Mouse (Mus musculus): ENCODE data around the gene Defb20. TPM values are rescaled to one million over a fixed set of nuclear protein-coding genes. Genes with fewer than 3 reads are reported as not detected.

Gene Defb20
- polyA plus RNA-seq, 1 experiment from 2014 or later = not detected

DNA sequence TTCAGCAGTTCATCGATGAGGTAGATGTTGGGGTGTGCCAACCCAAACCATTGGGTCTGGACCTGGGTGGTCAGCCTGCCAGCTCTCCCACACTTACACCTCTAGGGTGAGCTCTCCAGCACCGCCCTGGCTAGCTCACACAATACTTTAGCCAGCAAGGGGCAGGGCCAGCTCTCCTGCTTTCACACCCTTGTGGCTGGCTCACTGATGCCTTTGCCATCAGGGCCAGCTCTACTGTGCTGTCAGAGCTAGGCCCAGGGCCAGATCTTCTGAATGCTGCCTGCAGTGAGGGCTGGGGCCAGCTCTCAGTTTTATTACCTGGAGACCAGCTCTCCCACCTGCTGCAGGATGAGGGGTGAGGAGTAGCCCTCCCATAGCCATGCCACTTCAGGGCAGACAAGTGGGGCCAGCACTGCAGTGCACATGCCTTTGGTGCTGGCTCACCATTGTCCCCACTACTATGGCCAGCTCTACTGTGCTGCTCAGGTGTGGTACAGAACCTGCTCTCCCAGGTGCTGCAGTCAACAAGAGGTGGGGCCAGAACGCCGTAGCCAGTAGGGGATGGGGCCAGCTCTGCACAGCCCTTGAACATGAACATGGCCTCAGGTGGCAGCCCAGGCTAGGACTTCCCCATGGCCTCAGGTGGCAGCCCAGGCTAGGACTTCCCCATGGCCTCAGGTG, 24.6 kb upstream of the Defb20 start:
- WGBS = 71% methylated on average over 4 of the region's 4 CpGs
- no peaks in the 10 kb centered on the region for H3K36me3 ChIP-seq (replicated peaks)
- H3K4me3 ChIP-seq = no peak overlapping the region
- H3K27ac ChIP-seq (replicated peaks) = no peak overlapping the region
- 0 out of 2 replicates have a peak, but pooled peaks cover 3% of the 10 kb centered on the region for H3K27me3 ChIP-seq (replicated peaks; ENCODE audit: low read depth, poor library complexity, severe bottlenecking)
- no peaks in the 10 kb centered on the region for H3K9me3 ChIP-seq
- H3K4me1 ChIP-seq = peaks cover 17% of the 10 kb centered on the region
- peak; percentile 6 for DNase-seq (ENCODE audit: low spot score)

GRCm38 (mm10) chr2:152459241-152459640, 17.6 kb upstream of the Defb20 start:
- Histone ChIP-seq H3K27ac (replicated peaks) (no peak overlapping the region), H3K9me3 (no peaks in the 10 kb centered on the region), H3K27me3 (replicated peaks; ENCODE audit: low read depth, poor library complexity, severe bottlenecking) (0 out of 2 replicates have a peak, but pooled peaks cover 3% of the 10 kb centered on the region), H3K36me3 (replicated peaks) (no peaks in the 10 kb centered on the region), H3K4me1 (peaks cover 4% of the 10 kb centered on the region; the same call in 1 of the 2 replicates), H3K4me3 (no peak overlapping the region)
- WGBS = 69% methylated on average over 13 of the region's 13 CpGs
- DNase-seq (ENCODE audit: low spot score) = no peak

DNA sequence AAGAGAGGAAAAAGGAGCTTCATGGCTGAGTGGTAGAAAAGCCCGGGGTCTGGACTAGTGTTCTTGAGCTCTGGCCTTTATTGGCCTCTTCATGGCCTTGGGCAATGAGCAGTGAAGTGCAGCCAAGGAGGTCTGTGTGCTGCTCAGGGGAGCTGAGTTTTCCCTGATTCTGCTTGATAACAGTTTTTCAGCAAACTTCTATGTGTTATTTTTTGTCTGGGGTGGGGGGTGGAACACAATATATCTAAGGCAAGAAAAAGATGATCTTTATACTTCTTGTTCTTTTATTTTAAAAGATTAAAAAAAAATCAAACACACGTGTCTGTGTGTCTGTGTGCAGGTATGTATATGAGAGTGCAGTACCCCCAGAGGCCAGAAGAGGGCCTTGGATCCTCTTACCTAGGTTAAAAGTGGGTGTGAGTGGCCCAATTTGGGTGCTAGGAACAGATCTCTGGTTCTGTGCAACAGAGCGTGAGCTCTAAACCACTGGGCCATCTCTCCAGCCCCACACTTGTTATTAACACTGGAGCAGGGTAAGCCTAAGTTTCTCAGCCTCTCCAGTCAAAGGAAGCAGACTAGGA, 12.2 kb upstream of the Defb20 start, which contains the start of gene Defb23:
Gene Defb23 (minus strand): TSS at position 51 of the 581 bp plus-strand sequence.
- Histone ChIP-seq H3K4me1 (no peaks in the 10 kb centered on the region), H3K27me3 (replicated peaks; ENCODE audit: low read depth, poor library complexity, severe bottlenecking) (no peaks in the 10 kb centered on the region), H3K27ac (replicated peaks) (no peak within 1 kb of the TSS), H3K36me3 (replicated peaks) (no peaks in the 10 kb centered on the region), H3K4me3 (no peak within 1 kb of the TSS), H3K9me3 (no peaks in the 10 kb centered on the region)
- no peak for DNase-seq (ENCODE audit: low spot score)
- WGBS = 84% methylated on average over 3 of the region's 3 CpGs

GRCm38 (mm10) chr2:152470973-152471372, 5.9 kb upstream of the Defb20 start:
- Histone ChIP-seq H3K4me3 (no peak overlapping the region), H3K9me3 (no peaks in the 10 kb centered on the region), H3K27ac (replicated peaks) (no peak overlapping the region), H3K27me3 (replicated peaks; ENCODE audit: low read depth, poor library complexity, severe bottlenecking) (no peaks in the 10 kb centered on the region), H3K4me1 (no peaks in the 10 kb centered on the region), H3K36me3 (replicated peaks) (no peaks in the 10 kb centered on the region)
- 34% methylated on average over 7 of the region's 7 CpGs for WGBS
- no peak for DNase-seq (ENCODE audit: low spot score)

GRCm38 (mm10) chr2:152472434-152472833, 4.4 kb upstream of the Defb20 start:
- Histone ChIP-seq H3K36me3 (replicated peaks) (no peaks in the 10 kb centered on the region), H3K4me1 (no peaks in the 10 kb centered on the region), H3K4me3 (no peak overlapping the region), H3K9me3 (no peaks in the 10 kb centered on the region), H3K27me3 (replicated peaks; ENCODE audit: low read depth, poor library complexity, severe bottlenecking) (no peaks in the 10 kb centered on the region), H3K27ac (replicated peaks) (no peak overlapping the region)
- DNase-seq (ENCODE audit: low spot score) = no peak
- 33% methylated on average over 3 of the region's 3 CpGs for WGBS

DNA sequence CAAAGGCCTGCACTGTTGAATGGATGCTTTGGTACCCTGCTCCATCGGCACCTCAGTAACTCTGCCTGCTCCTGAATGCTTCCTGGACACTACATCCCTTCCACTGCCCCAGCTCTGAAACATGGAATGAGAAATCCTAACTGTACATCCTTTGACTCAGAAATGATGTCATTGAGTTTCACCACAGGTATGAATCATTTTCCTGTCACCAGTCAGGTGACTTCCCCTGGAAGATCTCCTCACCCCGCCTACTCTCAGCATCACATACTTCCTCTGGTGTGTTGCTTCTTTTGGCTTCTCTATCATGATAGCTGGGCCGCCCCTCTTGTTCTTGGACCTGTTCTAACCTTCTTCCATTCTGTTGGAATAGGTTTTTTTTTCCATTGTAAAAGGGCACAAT, 4.0 kb downstream of the Defb20 start:
- no peak for DNase-seq (ENCODE audit: low spot score)
- no peak overlapping the region for H3K27ac ChIP-seq (replicated peaks)
- no peaks in the 10 kb centered on the region for H3K27me3 ChIP-seq (replicated peaks; ENCODE audit: low read depth, poor library complexity, severe bottlenecking)
- no peak overlapping the region for H3K4me3 ChIP-seq
- no peaks in the 10 kb centered on the region for H3K36me3 ChIP-seq (replicated peaks)
- 87% methylated on average over 3 of the region's 3 CpGs for WGBS
- no peaks in the 10 kb centered on the region for H3K9me3 ChIP-seq
- H3K4me1 ChIP-seq = no peaks in the 10 kb centered on the region

GRCm38 (mm10) chr2:152481726-152482125, 4.9 kb downstream of the Defb20 start:
- Histone ChIP-seq H3K27me3 (replicated peaks; ENCODE audit: low read depth, poor library complexity, severe bottlenecking) (no peaks in the 10 kb centered on the region), H3K4me3 (no peak overlapping the region), H3K27ac (replicated peaks) (no peak overlapping the region), H3K9me3 (no peaks in the 10 kb centered on the region), H3K4me1 (no peaks in the 10 kb centered on the region), H3K36me3 (replicated peaks) (no peaks in the 10 kb centered on the region)
- WGBS = 82% methylated on average over 7 of the region's 7 CpGs
- DNase-seq (ENCODE audit: low spot score) = no peak

GRCm38 (mm10) chr2:152487024-152487423, 10.2 kb downstream of the Defb20 start:
- peak; percentile 14 for DNase-seq (ENCODE audit: low spot score)
- 77% methylated on average over 2 of the region's 2 CpGs for WGBS
- Histone ChIP-seq H3K36me3 (replicated peaks) (no peaks in the 10 kb centered on the region), H3K9me3 (no peaks in the 10 kb centered on the region), H3K4me3 (no peak overlapping the region), H3K27ac (replicated peaks) (no peak overlapping the region), H3K27me3 (replicated peaks; ENCODE audit: low read depth, poor library complexity, severe bottlenecking) (no peaks in the 10 kb centered on the region), H3K4me1 (no peaks in the 10 kb centered on the region)

GRCm38 (mm10) chr2:152490038-152490437, 13.2 kb downstream of the Defb20 start, which contains the start of gene Defb22:
Gene Defb22, minus strand, starts transcription at chr2:152490138.
- H3K9me3 ChIP-seq = no peaks in the 10 kb centered on the region
- DNase-seq (ENCODE audit: low spot score) = no peak

GRCm38 (mm10) chr2:152493151-152493550, 16.3 kb downstream of the Defb20 start:
- 77% methylated on average over 6 of the region's 6 CpGs for WGBS
- Histone ChIP-seq H3K4me1 (no peaks in the 10 kb centered on the region), H3K27ac (replicated peaks) (no peak overlapping the region), H3K27me3 (replicated peaks; ENCODE audit: low read depth, poor library complexity, severe bottlenecking) (no peaks in the 10 kb centered on the region), H3K9me3 (no peaks in the 10 kb centered on the region), H3K36me3 (replicated peaks) (no peaks in the 10 kb centered on the region), H3K4me3 (no peak overlapping the region)
- no peak for DNase-seq (ENCODE audit: low spot score)

More at GRCm38 (mm10) chr2:152490038-152490437, 13.2 kb downstream of the Defb20 start, which contains the start of gene Defb22:
- Histone ChIP-seq H3K4me3 (no peak within 1 kb of the TSS), H3K4me1 (no peaks in the 10 kb centered on the region), H3K27me3 (replicated peaks; ENCODE audit: low read depth, poor library complexity, severe bottlenecking) (no peaks in the 10 kb centered on the region), H3K27ac (replicated peaks) (no peak within 1 kb of the TSS), H3K36me3 (replicated peaks) (no peaks in the 10 kb centered on the region)

DNA sequence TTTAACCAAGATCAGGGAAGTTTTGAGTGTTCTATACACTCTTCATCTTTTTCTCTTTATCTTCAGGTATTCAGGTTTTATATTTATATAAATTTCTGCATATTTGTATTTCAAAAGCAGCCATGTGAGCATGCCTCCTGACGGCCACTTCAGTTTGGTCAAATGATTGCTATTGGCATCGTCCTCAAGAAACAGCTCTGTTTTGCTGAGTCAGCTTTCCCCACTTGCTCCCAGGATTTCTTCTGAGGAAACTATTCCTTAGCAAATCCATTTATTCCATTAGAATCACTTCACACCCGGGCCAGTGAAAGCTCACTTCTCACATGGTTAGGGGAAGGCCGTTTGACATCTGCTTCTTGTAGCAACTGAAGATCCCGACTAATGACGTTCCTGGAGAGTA, 21.2 kb downstream of the Defb20 start:
- no peak overlapping the region for H3K27ac ChIP-seq (replicated peaks)
- no peak overlapping the region for H3K4me3 ChIP-seq
- DNase-seq (ENCODE audit: low spot score) = no peak
- WGBS = 78% methylated on average over 6 of the region's 6 CpGs
- no peaks in the 10 kb centered on the region for H3K9me3 ChIP-seq
- no peaks in the 10 kb centered on the region for H3K4me1 ChIP-seq
- no peaks in the 10 kb centered on the region for H3K36me3 ChIP-seq (replicated peaks)
- no peaks in the 10 kb centered on the region for H3K27me3 ChIP-seq (replicated peaks; ENCODE audit: low read depth, poor library complexity, severe bottlenecking)

DNA sequence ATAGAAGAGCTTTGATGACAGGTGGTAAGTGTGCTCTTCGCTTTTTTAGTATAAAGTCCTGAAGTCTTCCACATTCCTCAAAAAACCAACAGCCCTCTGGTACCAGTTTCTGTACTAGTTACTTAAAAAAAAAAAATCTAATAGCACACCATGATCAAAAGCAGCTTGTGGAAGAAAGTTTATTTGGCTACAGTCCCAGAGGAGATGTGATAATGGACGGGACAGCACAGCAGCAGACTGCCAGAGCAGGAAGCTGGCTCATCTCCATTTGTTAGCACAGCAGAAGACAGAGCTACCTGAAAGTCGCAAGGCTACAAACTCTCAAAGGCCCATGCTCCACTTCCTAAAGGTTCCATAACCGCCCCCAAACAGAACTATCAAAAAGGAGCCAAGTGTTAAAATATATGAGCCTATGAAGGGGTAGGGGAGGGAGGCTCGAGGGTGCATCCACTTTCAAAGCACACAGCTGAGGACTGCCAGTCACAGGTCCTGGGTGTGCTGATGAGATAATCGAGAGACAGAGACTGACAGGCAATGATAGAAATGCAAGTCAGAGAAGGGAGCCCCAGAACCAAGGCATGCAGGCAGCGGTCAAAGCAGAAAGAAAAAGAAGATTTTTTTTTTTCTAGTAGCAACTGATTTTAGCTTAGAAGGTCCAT, 23.5 kb downstream of the Defb20 start:
- Histone ChIP-seq H3K27me3 (replicated peaks; ENCODE audit: low read depth, poor library complexity, severe bottlenecking) (no peaks in the 10 kb centered on the region), H3K9me3 (no peaks in the 10 kb centered on the region), H3K4me1 (no peaks in the 10 kb centered on the region), H3K4me3 (no peak overlapping the region), H3K27ac (replicated peaks) (no peak overlapping the region), H3K36me3 (replicated peaks) (no peaks in the 10 kb centered on the region)
- 77% methylated on average over 7 of the region's 7 CpGs for WGBS
- no peak for DNase-seq (ENCODE audit: low spot score)

DNA sequence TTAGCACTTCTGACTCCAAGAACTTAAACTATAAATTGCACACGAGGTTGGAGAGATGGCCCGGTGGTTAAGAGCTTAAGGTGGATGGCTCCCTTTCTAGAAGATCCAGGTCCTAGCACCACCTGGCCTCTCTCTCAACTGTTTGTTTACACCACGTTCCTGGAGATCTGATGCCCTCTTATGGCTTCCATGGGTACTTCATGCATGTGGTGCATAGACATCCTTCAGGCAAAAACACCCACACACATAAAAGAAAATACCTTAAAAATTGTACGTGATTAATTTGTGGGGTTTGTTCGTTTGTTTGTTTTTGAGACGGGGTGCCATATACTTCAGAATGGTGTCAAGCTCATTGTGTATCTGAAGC, 24.0 kb downstream of the Defb20 start:
- Histone ChIP-seq H3K4me3 (no peak overlapping the region), H3K36me3 (replicated peaks) (no peaks in the 10 kb centered on the region), H3K4me1 (no peaks in the 10 kb centered on the region), H3K27me3 (replicated peaks; ENCODE audit: low read depth, poor library complexity, severe bottlenecking) (no peaks in the 10 kb centered on the region), H3K27ac (replicated peaks) (no peak overlapping the region), H3K9me3 (no peaks in the 10 kb centered on the region)
- no peak for DNase-seq (ENCODE audit: low spot score)
- WGBS = 81% methylated on average over 6 of the region's 6 CpGs
